Mouse (Mus musculus) embryo, embryonic 9.5 days (tissue): Measurements from ENCODE around the gene Jmjd6.
"Not testable (repeated sequence)": the region's sequence is repeated elsewhere in the genome, so short reads cannot be mapped to it uniquely, and the experiment has no call there.

Source experiments
- DNase-seq: peaks from one replicate; pipeline ENCODE4 v3.0.0-alpha.2; 2017; ENCODE audit errors: extremely low spot score

Gene Jmjd6

GRCm38 (mm10) chr11:116851576-116852290, 8.5 kb upstream of the Jmjd6 start:
- DNase-seq = peak; percentile 43

DNA sequence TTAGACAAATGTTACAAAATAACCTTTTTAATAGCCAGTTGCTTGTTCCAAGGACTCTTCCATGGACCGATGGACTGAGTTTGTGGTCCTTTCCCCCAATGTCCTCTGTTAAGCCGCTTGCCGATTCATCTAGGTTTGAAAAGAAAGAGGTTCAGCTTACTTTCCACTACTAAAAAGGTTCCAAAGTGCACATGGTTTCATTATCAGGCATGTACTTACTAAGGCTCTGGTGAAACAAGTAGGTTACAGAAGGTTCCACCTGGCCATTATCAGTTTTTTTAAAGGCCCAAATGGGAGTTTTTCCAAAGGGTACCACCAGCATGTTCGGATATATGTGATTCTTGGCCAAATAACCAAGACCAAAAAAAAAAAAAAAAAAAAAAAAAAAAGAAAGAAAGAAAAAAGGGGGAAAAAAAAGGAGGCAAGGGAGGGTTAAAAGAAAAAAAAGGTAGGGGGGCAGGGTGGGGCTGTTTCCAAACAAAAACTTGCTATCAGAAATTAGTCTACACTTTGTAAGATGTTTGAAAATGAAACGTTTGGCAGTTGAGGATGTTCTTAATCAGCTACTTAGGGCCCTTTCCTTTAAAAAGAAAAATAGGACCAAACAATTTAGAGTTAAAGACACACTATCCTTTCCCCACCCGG, 7.7 kb upstream of the Jmjd6 start:
- no peak for DNase-seq

- no peak for DNase-seq
Measured at GRCm38 (mm10) chr11:116850085-116850484, 6.8 kb upstream of the Jmjd6 start.

- no peak for DNase-seq
Measured at GRCm38 (mm10) chr11:116849587-116849986, 6.3 kb upstream of the Jmjd6 start.

DNA sequence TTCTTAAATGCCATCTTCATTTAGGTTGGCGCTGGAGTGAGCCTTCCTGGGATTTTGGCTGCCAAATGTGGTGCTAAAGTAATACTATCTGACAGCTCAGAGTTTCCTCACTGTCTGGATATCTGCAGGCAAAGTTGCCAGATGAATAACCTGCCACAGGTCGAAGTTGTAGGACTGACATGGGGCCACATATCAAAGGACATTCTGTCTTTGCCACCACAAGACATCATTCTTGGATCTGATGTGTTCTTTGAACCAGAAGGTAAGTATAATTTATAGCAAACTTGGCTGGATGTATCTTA, 5.6 kb upstream of the Jmjd6 start:
- not testable (repeated sequence) for DNase-seq

GRCm38 (mm10) chr11:116848086-116848876, 5.0 kb upstream of the Jmjd6 start:
- no peak for DNase-seq

DNA sequence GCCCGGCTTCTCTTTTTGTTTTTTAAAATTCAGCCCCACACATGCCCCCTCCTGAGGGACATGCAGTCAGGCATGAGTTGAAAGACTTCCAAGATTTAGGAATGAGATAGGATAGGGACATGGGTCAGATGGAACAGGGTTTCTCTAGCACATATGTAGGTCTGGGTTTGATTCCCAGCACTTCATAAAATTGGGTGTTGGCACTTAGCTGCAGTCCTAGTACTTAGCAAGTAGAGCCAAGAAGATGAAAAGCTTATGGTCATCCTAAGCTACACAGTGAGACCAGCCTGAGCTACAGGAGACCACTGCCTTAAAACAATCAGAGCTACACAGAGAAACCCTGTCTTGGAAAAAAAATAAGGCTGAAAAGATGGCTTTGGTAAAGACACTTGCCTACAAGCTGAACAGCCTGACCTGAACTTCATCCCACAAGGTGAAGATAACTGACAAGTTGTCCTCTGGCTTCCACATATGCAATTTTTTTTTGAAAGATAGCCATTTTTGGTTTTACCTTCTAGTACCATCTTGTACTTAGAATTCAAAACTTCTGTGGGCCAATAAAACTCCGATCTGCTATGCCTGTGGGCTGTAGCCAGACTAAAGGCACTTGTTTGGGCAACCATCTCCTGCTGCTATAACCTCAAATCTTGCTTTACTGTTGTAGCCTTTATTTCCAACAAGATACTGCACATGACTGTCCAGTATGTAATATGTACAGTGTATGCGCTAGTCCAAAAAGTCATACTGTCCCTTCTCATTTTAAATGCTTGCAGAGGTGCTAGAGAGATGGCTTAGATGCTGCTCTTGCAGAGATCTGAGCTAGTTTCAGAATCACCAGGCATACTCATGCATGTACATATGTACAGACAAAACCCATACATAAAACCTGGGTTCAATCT, 4.2 kb upstream of the Jmjd6 start:
- no peak for DNase-seq

DNA sequence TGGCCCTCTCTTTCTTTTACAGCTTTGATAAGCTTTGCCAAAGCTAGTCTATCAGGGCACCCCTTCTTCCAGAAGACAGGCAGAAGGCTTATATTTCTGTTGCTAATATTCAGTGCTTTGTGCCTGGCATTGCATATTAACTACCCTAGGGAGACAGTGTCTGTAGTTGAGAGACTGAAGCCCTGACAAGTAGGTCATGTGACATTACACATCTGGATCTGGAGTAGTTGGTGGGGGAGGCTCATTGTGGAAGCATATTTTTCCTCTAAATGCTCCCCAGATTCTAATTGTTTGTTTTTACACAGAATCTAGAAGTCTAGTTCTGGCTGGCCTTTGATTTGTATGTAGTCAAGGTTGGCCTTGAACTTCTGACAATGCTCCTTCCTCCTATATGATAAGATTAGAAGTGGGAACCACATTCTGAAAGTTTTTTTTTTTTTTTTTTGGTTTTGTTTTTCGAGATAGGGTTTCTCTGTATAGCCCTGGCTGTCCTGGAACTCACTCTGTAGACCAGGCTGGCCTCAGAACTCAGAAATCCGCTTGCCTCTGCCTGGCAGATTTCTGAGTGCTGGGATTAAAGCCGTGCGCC, 3.4 kb upstream of the Jmjd6 start:
- no peak for DNase-seq

DNA sequence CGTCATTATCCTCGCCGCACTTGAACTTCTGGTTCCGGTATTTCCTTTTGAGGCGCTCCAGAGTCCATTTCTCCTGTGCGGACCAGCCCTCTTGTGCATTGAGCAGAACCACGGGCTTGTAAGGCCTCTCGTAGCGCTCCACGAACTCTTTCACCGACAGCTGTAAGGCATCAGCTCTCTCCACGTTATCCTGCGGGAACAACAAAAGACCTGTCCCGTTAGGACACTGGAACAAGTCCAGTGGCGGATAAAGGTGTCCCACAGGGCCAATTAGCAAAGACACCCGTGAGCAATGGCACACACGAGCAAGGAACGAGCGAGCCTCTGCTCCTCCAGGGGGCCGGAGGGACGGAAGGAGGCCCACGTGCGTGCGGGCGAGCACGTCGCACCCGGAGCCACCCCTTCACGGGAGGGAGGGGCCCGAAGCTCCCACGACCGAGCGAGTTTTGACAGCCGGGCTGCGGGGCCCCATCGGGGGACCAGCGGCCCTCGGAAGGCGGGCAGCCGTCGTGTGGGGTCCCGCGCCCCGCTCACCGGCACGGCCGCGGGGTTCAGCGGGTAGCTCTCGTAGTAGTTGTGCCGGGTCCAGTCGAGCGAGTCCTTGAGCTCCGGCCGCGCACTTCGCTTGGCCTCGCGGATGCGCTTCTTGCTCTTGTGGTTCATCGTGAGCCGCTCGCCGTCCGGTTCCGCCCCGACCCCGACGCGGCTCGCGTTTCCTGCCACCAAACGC, 553 bp downstream of the Jmjd6 start:
- peak; percentile 70 for DNase-seq

DNA sequence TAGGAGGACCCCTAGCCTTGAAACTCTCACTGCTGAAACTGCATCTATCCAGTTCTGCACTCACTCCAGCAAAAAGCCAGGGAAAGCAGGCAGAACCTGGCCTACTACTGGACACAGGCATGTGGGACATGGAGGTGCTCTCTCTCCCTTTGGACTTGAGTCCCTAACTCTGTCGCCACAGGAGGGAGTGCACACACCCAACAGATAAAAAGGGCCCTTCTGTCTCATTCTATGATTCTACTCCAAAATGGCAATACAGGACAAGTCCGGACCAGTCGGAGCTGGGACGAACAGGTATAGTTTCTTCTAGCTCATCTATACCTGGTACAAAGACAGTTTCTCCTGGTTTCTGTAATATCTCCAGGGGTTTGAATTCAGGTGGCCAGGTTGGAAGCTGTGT, 2.5 kb downstream of the Jmjd6 start:
- no peak for DNase-seq

DNA sequence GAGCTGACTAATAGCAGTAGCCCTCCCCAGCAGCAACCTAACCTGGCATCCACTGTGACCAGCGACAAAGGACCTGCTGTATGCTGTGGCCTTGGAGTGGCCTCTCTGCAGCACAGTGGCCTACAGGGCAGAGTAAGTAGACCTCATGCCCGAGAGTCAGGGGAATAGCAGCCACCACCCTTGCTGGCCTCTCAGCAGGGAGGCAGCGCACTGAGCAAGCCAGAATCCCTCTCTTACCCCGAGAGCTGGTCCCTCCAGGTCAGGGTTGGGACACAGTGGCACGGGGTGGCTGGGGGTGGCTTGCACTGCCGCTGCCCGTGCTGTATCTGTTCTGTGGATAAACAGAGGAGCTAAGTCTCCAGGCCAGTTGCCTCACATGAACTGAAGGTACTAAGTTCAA, 3.6 kb downstream of the Jmjd6 start:
- no peak for DNase-seq

DNA sequence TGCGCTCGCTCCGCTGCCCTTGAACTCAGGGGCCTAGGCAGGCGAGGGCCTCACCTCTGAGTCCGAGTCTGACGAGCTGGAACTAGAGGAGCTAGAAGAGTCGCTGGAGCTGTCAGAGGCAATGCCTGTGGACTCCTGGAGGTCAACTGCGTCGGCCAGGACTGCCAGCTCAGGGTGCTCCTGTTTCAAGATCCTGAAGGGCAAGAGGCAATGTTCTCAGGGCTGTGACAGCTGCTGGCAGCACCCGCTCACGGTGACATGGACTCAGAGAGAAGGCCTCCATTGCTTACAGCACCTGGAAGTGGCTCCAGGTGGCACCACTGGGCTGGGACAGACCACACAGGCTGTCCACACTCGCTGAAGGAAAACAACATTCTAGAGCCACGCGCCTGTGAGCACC, 4.3 kb downstream of the Jmjd6 start:
- no peak for DNase-seq

GRCm38 (mm10) chr11:116837441-116837840, 5.8 kb downstream of the Jmjd6 start:
- no peak for DNase-seq

GRCm38 (mm10) chr11:116836283-116836682, 7.0 kb downstream of the Jmjd6 start:
- no peak for DNase-seq

- no peak for DNase-seq
Measured at GRCm38 (mm10) chr11:116834954-116835353, 8.3 kb downstream of the Jmjd6 start.

GRCm38 (mm10) chr11:116832172-116832685, 11.0 kb downstream of the Jmjd6 start:
- no peak for DNase-seq

- DNase-seq = peak; percentile 89
Measured at GRCm38 (mm10) chr11:116827534-116828165, 15.6 kb downstream of the Jmjd6 start, which contains the start of gene Mxra7. Mxra7 (minus strand) TSS chr11:116828046.

GRCm38 (mm10) chr11:116826550-116827504, 16.4 kb downstream of the Jmjd6 start:
- no peak for DNase-seq

GRCm38 (mm10) chr11:116825230-116825629, 18.0 kb downstream of the Jmjd6 start:
- no peak for DNase-seq
